Mouse (Mus musculus) C2C12 (cell line): ENCODE data around the gene Slc39a8. TPM values are rescaled to one million over a fixed set of nuclear protein-coding genes. Genes with fewer than 3 reads are reported as not detected.

Experiments used
- H3K27me3 ChIP-seq: one replicate; pipeline ENCODE4 v1.6.1; 2011; ENCODE audit not compliant: control insufficient read depth, insufficient read depth, insufficient read length
- H3K36me3 ChIP-seq: one replicate; pipeline ENCODE4 v1.6.1; 2011; ENCODE audit not compliant: control insufficient read depth, insufficient read depth
- H3K4me3 ChIP-seq: one replicate; pipeline ENCODE4 v1.5.1; 2011; ENCODE audit warnings: mild to moderate bottlenecking, control low read depth; ENCODE audit not compliant: poor library complexity, insufficient read depth, severe bottlenecking
- H3K79me2 ChIP-seq: one replicate; pipeline ENCODE4 v1.6.1; 2011; ENCODE audit not compliant: control insufficient read depth, insufficient read depth
- H3K79me3 ChIP-seq: one replicate; pipeline ENCODE4 v1.6.1; 2011; ENCODE audit warnings: low read depth, control low read depth
- H3ac ChIP-seq: one replicate; pipeline ENCODE3; 2011; ENCODE audit warnings: low read depth; ENCODE audit not compliant: control insufficient read depth, insufficient read length
- CEBPB ChIP-seq: IDR thresholded peaks from one replicate; pipeline ENCODE4 v1.6.1; 2011; ENCODE audit warnings: low read depth, mild to moderate bottlenecking, control low read depth, moderate library complexity
- CTCF ChIP-seq: IDR thresholded peaks from one replicate; pipeline ENCODE4 v1.5.1; 2011; ENCODE audit not compliant: control insufficient read depth, insufficient read depth, insufficient read length
- FOSL1 ChIP-seq: IDR thresholded peaks from one replicate; pipeline ENCODE4 v1.8.0; 2011; ENCODE audit warnings: mild to moderate bottlenecking, low read length; ENCODE audit not compliant: poor library complexity, insufficient read depth, severe bottlenecking
- MAX ChIP-seq: IDR thresholded peaks from one replicate; pipeline ENCODE4 v1.6.1; 2011; ENCODE audit warnings: mild to moderate bottlenecking, control low read depth
- MYOD1 ChIP-seq: IDR thresholded peaks from one replicate; pipeline ENCODE4 v1.6.1; 2011; ENCODE audit warnings: low read depth; ENCODE audit not compliant: control insufficient read depth, insufficient read length
- MYOG ChIP-seq: IDR thresholded peaks from one replicate; pipeline ENCODE4 v1.6.1; 2011; ENCODE audit not compliant: control insufficient read depth, insufficient read length; ENCODE audit errors: extremely low read depth
- USF1 ChIP-seq: IDR thresholded peaks from one replicate; pipeline ENCODE4 v1.6.1; 2011; ENCODE audit warnings: low read depth, mild to moderate bottlenecking, control low read depth, moderate library complexity
- polyA plus RNA-seq: library from polyadenylated mRNA; unstranded; fragments of >200 nt; fragmentation: generic; extraction: Trizol; gene quantifications from one replicate; pipeline ENCODE4 v1.2.1, GENCODE M21; 2012; ENCODE audit warnings: missing spikeins

Gene Slc39a8
- polyA plus RNA-seq, 1 experiment = 1.4 TPM

GRCm38 (mm10) chr3:135886659-135887027, 61.6 kb downstream of the Slc39a8 start:
- TF ChIP-seq CTCF (peak; percentile 14), MAX (no peak), FOSL1 (no peak)
- no peaks in the 10 kb centered on the region for H3K79me3 ChIP-seq
- no peaks in the 10 kb centered on the region for H3K79me2 ChIP-seq
- H3ac ChIP-seq = no peak overlapping the region
- no peaks in the 10 kb centered on the region for H3K36me3 ChIP-seq
- no peaks in the 10 kb centered on the region for H3K27me3 ChIP-seq
- H3K4me3 ChIP-seq = no peak overlapping the region

- Histone ChIP-seq H3K27me3 (no peaks in the 10 kb centered on the region), H3K79me3 (no peaks in the 10 kb centered on the region), H3K79me2 (no peaks in the 10 kb centered on the region), H3K4me3 (no peak overlapping the region), H3K36me3 (no peaks in the 10 kb centered on the region), H3ac (no peak overlapping the region)
- TF ChIP-seq MYOD1 = no peak
- TF ChIP-seq USF1 = no peak
- no peak for TF ChIP-seq FOSL1
Observed at GRCm38 (mm10) chr3:135887033-135887855, 62.2 kb downstream of the Slc39a8 start.

GRCm38 (mm10) chr3:135887856-135888155, 62.7 kb downstream of the Slc39a8 start:
- TF ChIP-seq CEBPB (no peak), FOSL1 (no peak), MAX (no peak), CTCF (no peak), MYOD1 (no peak), USF1 (no peak), MYOG (no peak)
- Histone ChIP-seq H3ac (no peak overlapping the region), H3K27me3 (no peaks in the 10 kb centered on the region), H3K36me3 (no peaks in the 10 kb centered on the region), H3K79me2 (no peaks in the 10 kb centered on the region), H3K79me3 (no peaks in the 10 kb centered on the region), H3K4me3 (no peak overlapping the region)

- TF ChIP-seq FOSL1 = no peak
- no peaks in the 10 kb centered on the region for H3K36me3 ChIP-seq
- H3K79me2 ChIP-seq = no peaks in the 10 kb centered on the region
- no peaks in the 10 kb centered on the region for H3K79me3 ChIP-seq
- H3K4me3 ChIP-seq = no peak overlapping the region
- no peaks in the 10 kb centered on the region for H3K27me3 ChIP-seq
- no peak overlapping the region for H3ac ChIP-seq
Observed at GRCm38 (mm10) chr3:135889401-135889800, 64.3 kb downstream of the Slc39a8 start.

- no peaks in the 10 kb centered on the region for H3K79me2 ChIP-seq
- no peak overlapping the region for H3K4me3 ChIP-seq
Observed at GRCm38 (mm10) chr3:135903366-135903765, 78.3 kb downstream of the Slc39a8 start.

GRCm38 (mm10) chr3:135904881-135905280, 79.8 kb downstream of the Slc39a8 start:
- TF ChIP-seq FOSL1 (no peak), MAX (no peak), CTCF (no peak), MYOD1 (no peak), CEBPB (no peak), USF1 (no peak), MYOG (no peak)
- no peak overlapping the region for H3K4me3 ChIP-seq
- H3K79me2 ChIP-seq = no peaks in the 10 kb centered on the region
- H3K79me3 ChIP-seq = no peaks in the 10 kb centered on the region
- no peaks in the 10 kb centered on the region for H3K36me3 ChIP-seq
- H3K27me3 ChIP-seq = no peaks in the 10 kb centered on the region
- no peak overlapping the region for H3ac ChIP-seq

More at GRCm38 (mm10) chr3:135903366-135903765, 78.3 kb downstream of the Slc39a8 start:
- Histone ChIP-seq H3ac (no peak overlapping the region), H3K79me3 (no peaks in the 10 kb centered on the region), H3K36me3 (no peaks in the 10 kb centered on the region), H3K27me3 (no peaks in the 10 kb centered on the region)
- TF ChIP-seq CTCF (no peak), FOSL1 (no peak), USF1 (no peak), MYOD1 (no peak), CEBPB (no peak), MAX (no peak), MYOG (no peak)
